Mouse (Mus musculus) Patski (cell line): ENCODE data around the gene Sell. TPM values are rescaled to one million over a fixed set of nuclear protein-coding genes. Genes with fewer than 3 reads are reported as not detected.
"Not testable (repeated sequence)": the region's sequence is repeated elsewhere in the genome, so short reads cannot be mapped to it uniquely, and the experiment has no call there.

Experiments used
- ATAC-seq: fragments of 100-300 bp; one replicate; pipeline ENCODE4 v1.8.0; 2021
- CTCF ChIA-PET: fragments of 350-600 bp; sonication (Branson Sonifier 250); formaldehyde crosslinking; loops from one replicate; lab custom pipeline; 2022; ENCODE audit warnings: inconsistent platforms; lab: Charles Lee
- POLR2A ChIA-PET: fragments of 350-600 bp; sonication (Branson Sonifier 250); formaldehyde crosslinking; loops from one replicate; lab custom pipeline; 2022; ENCODE audit warnings: antibody characterized with exemption, inconsistent platforms; lab: Charles Lee
- DNase-seq: peaks from one replicate; pipeline ENCODE4 v3.0.0-alpha.2; 2011; ENCODE audit warnings: low read depth, low spot score
- H3K27me3 ChIP-seq: fragments of 371-371 bp; one replicate; pipeline ENCODE4 v1.5.1; 2021
- CTCF ChIP-seq: fragments of 100-300 bp; IDR thresholded peaks from one replicate; pipeline ENCODE4 v1.5.1; 2021
- in situ Hi-C: fragments of 300-500 bp; cut with MboI; formaldehyde crosslinking; loops from 3 replicates; pipeline ENCODE4 v1.11.1; 2018; ENCODE audit warnings: low pct_unique_long_range_greater_than_20kb, mixed read lengths
- polyA plus RNA-seq: library from polyadenylated mRNA; unstranded; gene quantifications from one replicate; pipeline ENCODE4 v1.2.3, GENCODE M21; 2021

Gene Sell
- not detected for polyA plus RNA-seq

GRCm38 (mm10) chr1:164061925-164062324 is at the start of gene Sell:
TSS of gene Sell (plus strand) at chr1:164061982.
- peaks cover 32% of the 10 kb centered on the region for H3K27me3 ChIP-seq
- no peak for DNase-seq
- no peak for TF ChIP-seq CTCF
- POLR2A ChIA-PET, result no interaction called here
- no peak for ATAC-seq
- in situ Hi-C loops, result no loop called here
- CTCF ChIA-PET, result interaction anchor here (1.0 kb wide), 1 partner anchor 76 kb away, joined by 3 read pairs; no protein-coding TSS in a partner anchor

GRCm38 (mm10) chr1:164014616-164015015 is 47.2 kb upstream of the Sell start:
- in situ Hi-C loops, result no loop called here

GRCm38 (mm10) chr1:164018221-164018896 is 43.4 kb upstream of the Sell start:
- ATAC-seq (no peak), DNase-seq (no peak)
- H3K27me3 ChIP-seq, result peaks cover 14% of the 10 kb centered on the region
- in situ Hi-C loops, result no loop called here
- no peak for TF ChIP-seq CTCF
- CTCF ChIA-PET, result no interaction called here
- POLR2A ChIA-PET, result interaction anchor here (0.7 kb wide), 1 partner anchor 1108 kb away, joined by 3 read pairs; no protein-coding TSS in a partner anchor

More at GRCm38 (mm10) chr1:164014616-164015015, 47.2 kb upstream of the Sell start:
- CTCF ChIA-PET, result no interaction called here
- ATAC-seq, result no peak
- DNase-seq, result no peak
- TF ChIP-seq CTCF, result no peak
- POLR2A ChIA-PET, result no interaction called here
- H3K27me3 ChIP-seq, result peaks cover 38% of the 10 kb centered on the region

- POLR2A ChIA-PET, result no interaction called here
- ATAC-seq (no peak), DNase-seq (no peak)
- peaks cover 12% of the 10 kb centered on the region for H3K27me3 ChIP-seq
- CTCF ChIA-PET, result no interaction called here
- in situ Hi-C loops, result no loop called here
- TF ChIP-seq CTCF, result no peak
Observed at GRCm38 (mm10) chr1:164019789-164020188, 42.0 kb upstream of the Sell start.

GRCm38 (mm10) chr1:164020746-164021145 is 41.0 kb upstream of the Sell start:
- ATAC-seq, DNase-seq, H3K27me3 ChIP-seq, in situ Hi-C loops, POLR2A ChIA-PET: not testable (repeated sequence)
- CTCF ChIA-PET, result interaction anchor here (1.0 to 1.8 kb wide), 2 partner anchors 14 to 118 kb away, joined by 3 to 4 read pairs; no protein-coding TSS in a partner anchor

- CTCF ChIA-PET, result interaction anchor here (1.8 kb wide), 1 partner anchor 13 kb away, joined by 4 read pairs; no protein-coding TSS in a partner anchor
- peak; percentile 27 for TF ChIP-seq CTCF
- POLR2A ChIA-PET, ATAC-seq, in situ Hi-C loops, DNase-seq: not testable (repeated sequence)
- peaks cover 10% of the 10 kb centered on the region for H3K27me3 ChIP-seq
Observed at GRCm38 (mm10) chr1:164022106-164022505, 39.7 kb upstream of the Sell start.

GRCm38 (mm10) chr1:164025685-164026084 is 36.1 kb upstream of the Sell start:
- CTCF ChIA-PET, result no interaction called here
- POLR2A ChIA-PET, result no interaction called here
- ATAC-seq (no peak), DNase-seq (no peak)
- peaks cover 7% of the 10 kb centered on the region for H3K27me3 ChIP-seq
- in situ Hi-C loops, result no loop called here
- no peak for TF ChIP-seq CTCF

GRCm38 (mm10) chr1:164027416-164027815 is 34.4 kb upstream of the Sell start:
- ChIA-PET CTCF (interaction anchor here (1.7 kb wide), 1 partner anchor 111 kb away, joined by 5 read pairs; no protein-coding TSS in a partner anchor), POLR2A (no interaction called here)
- ATAC-seq (no peak), DNase-seq (no peak)
- peaks cover 19% of the 10 kb centered on the region for H3K27me3 ChIP-seq
- in situ Hi-C loops, result no loop called here
- TF ChIP-seq CTCF, result peak; percentile 17

GRCm38 (mm10) chr1:164040385-164041135 is 21.2 kb upstream of the Sell start:
- ChIA-PET POLR2A (no interaction called here), CTCF (no interaction called here)
- H3K27me3 ChIP-seq, result peaks cover 44% of the 10 kb centered on the region
- in situ Hi-C loops, result no loop called here
- no peak for DNase-seq
- ATAC-seq, result no peak
- no peak for TF ChIP-seq CTCF

GRCm38 (mm10) chr1:164043549-164043948 is 18.2 kb upstream of the Sell start:
- CTCF ChIA-PET, result no interaction called here
- in situ Hi-C loops, result no loop called here
- TF ChIP-seq CTCF, result no peak
- peaks cover 33% of the 10 kb centered on the region for H3K27me3 ChIP-seq
- ATAC-seq, result no peak
- POLR2A ChIA-PET, result no interaction called here
- no peak for DNase-seq

GRCm38 (mm10) chr1:164047934-164048333 is 13.8 kb upstream of the Sell start, which contains the start of gene Sele:
TSS of gene Sele (plus strand) at chr1:164048234.
- peaks cover 34% of the 10 kb centered on the region for H3K27me3 ChIP-seq
- TF ChIP-seq CTCF, result no peak
- DNase-seq, result no peak
- CTCF ChIA-PET, result no interaction called here
- POLR2A ChIA-PET, result no interaction called here
- in situ Hi-C loops, result no loop called here
- no peak for ATAC-seq
